Mouse (Mus musculus) left cerebral cortex, postnatal 36 days (tissue): Measurements from ENCODE around the gene Fam213b. TPM values are rescaled to one million over a fixed set of nuclear protein-coding genes. Genes with fewer than 3 reads are reported as not detected.

ENCODE experiments used
- DNase-seq, 2 experiments: peaks; one replicate each; pipeline ENCODE4 v3.0.0; 2021 to 2022; ENCODE audit warnings: low spot score in 2 of 2, mixed read lengths in 1 of 2
- intact Hi-C: fragments of 180-260 bp; cut with DNase I; formaldehyde crosslinking; loops from one replicate; pipeline ENCODE4 v1.15.1; 2025
- total RNA-seq, 2 experiments: library from RNA; stranded (reverse); gene quantifications; 2 replicates each; pipeline ENCODE4 v1.2.3; 2021

The Fam213b gene
- total RNA-seq, result 10 to 100 TPM; 51.1 to 68.5 TPM

DNA sequence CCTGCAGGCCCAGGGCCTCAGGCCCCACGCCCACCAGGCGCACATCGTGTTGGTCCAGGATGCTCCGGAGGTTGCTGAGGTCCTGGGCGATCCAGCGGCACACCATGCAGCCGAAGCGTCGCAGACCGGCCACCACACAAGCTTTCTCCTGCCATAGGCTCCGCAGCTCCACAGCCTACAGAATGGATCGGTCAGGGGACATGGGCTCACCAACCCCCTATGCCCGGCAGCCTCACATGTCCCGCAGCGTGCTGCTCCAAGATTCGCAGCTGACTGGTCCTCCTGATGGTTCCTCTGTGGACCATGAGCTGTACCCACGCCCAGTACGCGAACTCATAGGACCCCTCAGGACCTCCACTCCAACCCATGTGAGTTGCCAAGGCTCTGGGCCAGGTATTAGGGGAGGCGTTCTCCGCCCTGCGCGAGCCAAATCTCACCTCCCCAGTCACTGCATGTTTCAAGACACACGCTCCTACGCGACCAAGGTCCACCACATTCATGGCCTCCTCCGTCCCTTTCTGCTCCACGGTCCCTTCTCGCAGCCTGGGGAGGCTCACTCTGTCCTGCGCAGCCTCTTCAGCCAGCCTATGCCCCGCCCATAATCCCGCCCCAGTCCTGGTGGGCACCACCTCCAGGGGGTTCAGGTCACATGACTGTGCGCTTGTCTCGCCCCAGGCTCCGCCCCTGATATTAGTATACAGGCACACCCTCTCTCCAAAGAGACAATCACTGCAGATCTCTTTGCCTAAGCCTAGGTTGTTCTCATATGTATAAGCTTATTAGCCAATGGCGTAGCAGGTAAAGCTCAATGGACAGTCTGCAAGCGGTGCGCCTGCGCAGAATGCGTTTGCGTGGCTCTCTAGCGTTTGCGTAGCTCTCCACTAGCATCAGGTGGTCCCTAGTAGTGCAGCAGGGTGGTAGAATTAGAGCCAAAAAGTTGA is at the start of gene Fam213b:
Gene Fam213b, minus strand, starts transcription at position 630 of the 941 bp plus-strand sequence.
- intact Hi-C loops, result no loop called here
- peak; percentile 67 to 71 for DNase-seq

DNA sequence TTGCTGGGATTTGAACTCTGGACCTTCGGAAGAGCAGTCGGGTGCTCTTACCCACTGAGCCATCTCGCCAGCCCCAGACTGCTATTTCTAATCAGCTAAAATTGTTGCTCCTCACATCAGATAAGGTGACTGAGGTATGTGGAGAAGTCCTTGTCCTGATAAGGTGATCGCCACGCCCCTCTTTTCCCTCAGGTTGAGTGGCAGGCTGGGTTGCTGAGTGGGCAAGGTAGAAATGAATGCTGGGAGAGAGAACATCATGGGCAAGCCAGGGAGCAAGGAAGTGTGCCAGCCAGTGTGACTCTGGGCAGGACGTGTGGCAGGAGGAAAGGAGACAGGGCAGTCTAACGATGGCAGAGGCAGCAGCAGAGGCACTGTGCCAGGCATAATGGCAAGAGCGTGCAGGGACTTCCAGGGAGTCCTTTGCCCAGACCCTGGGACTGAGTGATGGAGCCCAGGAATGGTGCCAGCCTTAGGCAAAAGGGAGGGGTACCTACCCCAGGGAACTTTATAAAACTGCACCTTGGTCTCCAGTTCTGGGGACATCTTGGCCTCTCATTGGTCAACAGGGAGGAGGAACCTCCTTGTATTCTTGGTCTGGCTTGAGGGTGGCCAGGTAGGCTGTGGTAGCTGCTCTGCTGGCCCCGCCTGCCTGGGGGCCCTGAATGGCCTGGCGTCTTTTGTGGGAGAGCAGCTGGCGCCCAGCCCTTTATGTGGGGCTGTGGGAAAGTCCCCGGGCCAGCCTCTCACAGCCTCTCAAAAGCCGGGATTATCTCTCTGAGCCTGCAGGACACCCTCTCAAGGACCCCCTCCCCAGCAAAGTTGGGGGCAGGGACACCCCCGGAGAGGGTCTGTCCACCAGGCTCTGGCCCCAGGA is 49.4 kb upstream of the Fam213b start:
- no peak for DNase-seq
- intact Hi-C loops, result loop anchor here (1.0 kb wide), 1 partner anchor 12 kb away; the partner anchor contains the start of gene Hes5

DNA sequence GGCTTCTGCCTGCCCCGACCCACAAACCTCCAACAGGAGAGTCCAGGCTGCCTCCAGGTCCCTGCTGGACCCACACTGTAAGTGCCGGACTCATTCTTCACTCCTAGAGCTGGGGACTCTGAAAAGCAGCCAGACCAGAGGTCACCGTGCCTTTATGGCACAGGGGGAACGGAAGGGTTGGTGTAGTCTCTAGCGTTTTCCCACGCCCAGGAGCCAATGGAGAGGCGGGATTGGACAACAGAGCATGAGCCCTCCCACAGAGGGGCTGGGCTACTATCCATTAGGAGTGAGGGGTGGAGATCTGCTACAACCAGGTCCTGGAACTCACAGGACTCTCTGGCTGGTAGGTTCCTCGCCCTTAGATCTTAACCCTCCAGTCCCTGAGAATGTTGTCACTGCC is 47.4 kb upstream of the Fam213b start:
- intact Hi-C loops, result no loop called here
- peak in 1 of 2 experiments; percentile 41 for DNase-seq

DNA sequence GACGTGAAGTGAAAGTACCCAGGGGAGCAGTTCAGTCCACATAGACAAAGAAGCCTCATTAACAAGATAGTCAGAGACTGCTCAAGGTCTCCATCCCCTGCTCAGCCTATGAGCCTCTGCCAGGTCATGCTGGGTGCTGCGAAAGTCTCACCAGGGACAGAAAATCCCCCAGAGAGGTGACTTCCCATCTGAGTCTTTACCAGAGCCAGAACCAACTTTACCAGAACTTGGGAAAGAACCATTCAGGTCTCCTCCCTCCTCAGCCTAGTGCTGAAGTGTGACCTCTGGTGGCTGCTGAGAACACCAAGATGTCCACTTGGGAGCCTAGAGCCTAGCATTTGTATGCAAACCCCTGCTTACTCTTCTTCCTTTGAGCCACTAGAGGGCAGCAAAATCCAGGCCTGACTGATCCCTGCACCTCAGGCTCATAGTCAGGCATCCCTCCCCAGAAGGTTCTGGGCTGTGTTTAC is 45.2 kb upstream of the Fam213b start:
- intact Hi-C loops, result loop anchor here (1.0 to 5.0 kb wide), 2 partner anchors 20 to 67 kb away; partner anchors contain the start of gene Pank4
- DNase-seq, result peak; percentile 66 to 69

DNA sequence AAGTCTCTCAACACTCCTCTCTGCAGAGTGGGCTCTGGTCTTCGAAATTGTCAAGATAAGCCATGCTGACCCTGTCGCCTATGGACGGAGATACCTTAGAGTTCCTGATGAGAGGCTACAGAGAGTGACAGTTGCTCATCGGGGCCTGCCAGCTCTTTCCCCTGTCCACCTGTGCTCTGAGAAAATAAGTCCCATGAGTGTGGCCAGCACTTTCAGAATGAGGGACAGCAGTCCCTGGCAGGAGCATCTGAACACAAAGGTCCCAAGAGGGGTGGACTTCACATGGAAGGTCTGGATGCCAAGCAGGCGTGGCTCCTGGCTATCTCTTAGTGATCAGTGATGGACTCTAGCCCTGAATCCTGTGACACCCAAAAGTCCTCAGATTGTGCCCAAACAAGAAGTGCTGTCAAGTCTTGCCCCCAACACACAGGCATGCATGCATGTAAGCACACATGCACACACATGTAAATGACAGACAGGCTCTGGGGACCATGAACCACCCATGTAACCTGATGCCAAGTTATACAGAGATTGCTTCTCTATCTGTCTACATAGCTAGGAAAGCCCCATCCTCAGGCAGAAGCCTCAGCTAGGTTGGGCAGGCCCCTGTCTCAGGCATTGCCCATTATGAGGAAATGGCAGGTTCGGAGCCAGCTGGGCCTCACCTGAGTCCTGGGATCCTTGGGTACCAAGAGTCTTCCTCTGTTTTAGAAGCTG is 44.5 kb upstream of the Fam213b start:
- intact Hi-C loops, result loop anchor here (1.0 to 5.0 kb wide), 2 partner anchors 21 to 66 kb away; partner anchors contain the start of gene Pank4
- no peak for DNase-seq

DNA sequence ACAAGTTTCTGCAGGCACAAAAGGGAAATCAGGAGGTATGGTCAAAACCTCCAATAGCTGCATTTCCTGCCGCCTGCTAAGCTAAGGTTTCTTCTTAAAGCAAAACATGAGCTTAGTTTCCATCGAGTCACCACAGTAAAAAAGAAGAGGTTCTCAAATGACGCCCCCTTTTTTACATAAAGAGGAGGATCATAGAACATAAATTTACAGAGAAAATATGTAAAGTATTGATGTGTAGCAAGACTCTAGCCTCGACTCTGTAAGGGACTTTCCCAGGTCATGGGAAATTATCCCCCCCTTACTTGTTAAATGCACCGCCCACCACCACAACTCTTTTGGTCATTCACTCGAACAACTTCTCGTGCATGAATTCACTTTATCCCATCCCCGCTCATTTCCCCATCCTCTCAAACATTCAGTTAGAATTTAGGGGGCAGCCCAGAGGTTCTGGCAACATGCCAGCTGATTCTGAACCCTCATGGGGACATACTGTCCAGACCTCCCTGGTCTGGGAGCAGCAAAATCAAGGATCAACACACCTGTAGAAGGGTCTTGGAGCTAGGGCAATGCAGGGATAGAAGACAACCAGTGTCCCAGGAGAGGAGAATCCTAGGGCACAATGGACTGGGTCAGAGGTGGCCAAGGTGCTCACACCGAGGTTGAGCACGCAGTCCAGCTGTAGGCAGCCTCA is 43.8 kb upstream of the Fam213b start:
- no peak for DNase-seq
- intact Hi-C loops, result loop anchor here (5.0 kb wide), 1 partner anchor 65 kb away; no protein-coding TSS in a partner anchor

DNA sequence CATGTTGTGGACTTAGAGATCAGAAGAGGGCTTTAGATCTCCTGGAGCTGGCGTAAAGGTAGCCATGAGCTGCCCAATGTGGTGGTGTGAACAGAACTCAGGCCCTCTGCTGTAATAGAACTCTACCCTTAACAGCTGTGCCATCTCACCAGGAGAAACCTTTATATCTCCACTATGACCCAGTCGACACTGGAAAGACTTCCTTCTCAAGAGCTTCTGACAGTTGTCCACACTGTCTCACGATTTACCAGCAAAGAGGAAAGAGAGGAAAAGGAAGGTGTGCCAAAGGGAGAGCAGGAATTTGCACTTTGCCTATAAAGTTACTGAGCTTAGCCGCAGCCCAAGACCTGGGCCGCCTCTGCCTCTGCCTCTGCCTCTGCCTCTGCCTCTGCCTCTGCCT is 42.9 kb upstream of the Fam213b start:
- intact Hi-C loops, result loop anchor here (5.0 kb wide), 1 partner anchor 65 kb away; no protein-coding TSS in a partner anchor
- DNase-seq, result no peak

DNA sequence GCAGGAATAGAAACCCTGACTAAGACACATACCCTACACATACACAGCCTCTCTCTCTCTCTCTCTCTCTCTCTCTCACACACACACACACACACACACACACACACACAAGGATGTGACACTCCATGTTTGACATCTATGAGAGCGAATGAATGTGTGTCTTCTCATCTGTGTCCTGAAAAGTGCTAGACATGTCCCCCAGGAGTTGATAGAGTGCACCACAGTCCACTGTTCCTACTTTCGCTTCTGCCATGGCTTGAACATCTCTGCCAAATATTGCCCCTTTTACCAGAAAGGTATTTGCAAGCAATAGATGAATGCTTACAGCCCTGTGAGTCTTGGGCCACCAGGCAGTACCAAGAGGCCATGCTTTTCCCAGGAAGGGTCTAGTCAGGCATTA is 41.2 kb upstream of the Fam213b start:
- intact Hi-C loops, result loop anchor here (5.0 kb wide), 1 partner anchor 63 kb away; no protein-coding TSS in a partner anchor
- no peak for DNase-seq

DNA sequence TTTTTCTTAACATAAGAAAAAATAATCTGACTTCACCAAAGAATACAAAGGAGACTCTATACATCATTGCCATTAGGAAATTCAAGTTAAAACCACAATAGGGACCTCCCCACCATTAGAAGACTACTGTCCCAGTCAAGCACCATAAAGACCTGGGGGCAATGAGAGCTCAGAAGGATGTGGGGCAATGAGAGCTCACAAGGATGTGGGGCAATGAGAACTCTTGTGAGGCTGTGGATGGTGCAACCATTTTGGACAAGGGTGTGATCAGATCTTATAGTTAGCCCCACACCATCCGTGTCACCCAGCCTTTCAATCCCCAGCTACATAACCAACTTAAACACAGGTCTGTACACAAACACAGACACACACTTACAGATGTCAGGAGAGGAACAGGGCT is 38.8 kb upstream of the Fam213b start:
- intact Hi-C loops, result no loop called here
- DNase-seq, result no peak

DNA sequence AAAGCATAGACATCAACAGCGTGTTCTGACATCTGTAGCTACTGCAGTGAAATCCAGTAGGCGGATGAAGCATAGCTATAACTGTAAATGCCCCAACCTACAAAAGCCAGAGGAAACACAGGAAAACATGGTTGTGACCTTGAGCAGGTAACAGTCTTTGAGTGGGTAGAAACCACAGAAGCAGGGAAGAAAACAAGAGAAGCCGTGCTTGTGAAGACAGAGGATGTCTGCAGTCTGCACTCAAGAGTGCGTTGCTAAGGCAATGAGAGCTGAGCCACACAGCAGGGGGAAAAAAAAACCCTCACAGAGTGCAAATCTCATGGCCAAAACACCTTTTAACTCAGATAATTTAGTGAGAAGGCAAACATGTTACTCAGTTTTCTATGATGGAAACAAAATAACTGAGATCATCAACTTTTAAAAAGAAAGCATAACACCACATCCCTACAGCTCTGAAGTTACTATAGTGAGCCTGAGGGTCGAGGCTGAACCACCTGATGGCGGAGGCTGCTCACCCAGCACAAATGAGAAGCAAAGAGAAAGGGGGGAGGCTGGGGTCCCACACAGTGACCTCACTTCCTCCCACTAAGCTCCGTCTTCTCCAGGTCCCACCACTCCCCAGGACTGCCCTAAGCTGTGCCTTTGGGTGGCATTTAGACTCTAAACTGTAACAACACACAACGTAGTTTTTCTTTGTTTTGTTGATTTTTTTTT is 37.8 kb upstream of the Fam213b start:
- intact Hi-C loops, result no loop called here
- DNase-seq, result no peak

DNA sequence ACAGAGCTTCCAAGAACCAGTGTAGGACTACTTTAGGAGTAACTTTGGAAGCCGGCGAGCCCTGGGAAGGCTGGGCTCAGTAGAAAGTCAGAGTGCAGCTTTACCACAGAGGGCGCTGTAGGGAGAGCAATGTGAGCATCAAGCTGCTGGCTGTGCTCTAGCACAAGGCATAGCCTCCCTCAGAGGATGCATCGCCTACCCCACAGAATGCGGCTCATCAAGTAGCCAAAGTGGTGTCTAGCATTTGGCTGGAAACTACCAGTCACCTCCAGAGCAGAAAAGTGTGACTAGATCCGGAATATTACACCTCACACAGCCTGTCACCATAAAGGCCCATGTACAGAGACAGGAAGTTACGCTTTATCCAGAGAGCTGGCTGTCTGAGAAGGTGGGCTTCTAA is 36.9 kb upstream of the Fam213b start:
- intact Hi-C loops, result no loop called here
- DNase-seq, result no peak

DNA sequence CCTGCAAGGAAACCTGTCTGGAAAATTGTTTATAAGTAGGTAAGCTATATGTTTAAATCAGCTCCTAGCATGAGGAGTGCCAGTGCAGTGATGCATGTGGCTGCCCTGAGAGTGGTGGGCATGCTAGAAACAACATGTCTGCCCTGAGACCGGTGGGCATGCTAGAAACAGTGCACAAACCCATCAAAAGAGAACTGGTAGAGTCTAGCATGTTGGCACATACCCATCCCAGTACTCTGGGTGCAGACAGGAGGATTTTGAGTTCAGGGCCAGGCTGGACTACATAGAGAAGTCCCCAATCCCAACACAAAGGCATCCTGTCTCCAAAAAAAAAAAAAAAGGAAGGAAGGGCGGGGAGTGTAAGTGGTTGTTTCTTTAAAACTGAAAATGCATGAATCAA is 35.9 kb upstream of the Fam213b start:
- intact Hi-C loops, result no loop called here
- DNase-seq, result no peak

DNA sequence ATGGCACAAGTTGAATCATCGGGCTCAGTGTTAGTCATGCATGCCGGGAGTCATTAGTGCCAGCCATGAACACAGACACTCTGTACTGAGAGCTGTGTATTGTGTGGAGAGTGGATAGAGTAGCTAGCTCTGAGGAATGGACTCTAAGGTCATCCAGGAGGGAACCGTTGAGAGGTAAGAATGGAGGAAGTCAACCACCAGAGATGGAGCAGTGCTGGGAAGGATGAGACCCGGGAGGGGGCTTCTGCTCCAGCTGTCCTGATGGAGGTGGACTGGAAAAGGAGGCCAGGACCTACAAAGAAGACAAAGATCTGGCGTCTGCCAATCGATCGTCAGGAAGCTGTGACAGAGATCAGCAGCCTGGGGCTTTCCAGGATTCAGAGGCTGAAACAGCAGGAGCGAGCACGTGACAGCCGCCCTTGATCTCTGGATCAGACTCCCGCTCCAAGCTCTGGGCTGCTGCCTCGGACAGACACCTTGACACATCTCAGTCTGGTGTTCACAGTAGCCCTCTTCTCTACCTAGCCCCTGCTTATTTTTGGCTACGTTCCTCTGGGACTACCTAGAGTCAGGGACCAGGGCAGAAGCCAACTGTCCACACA is 34.5 kb upstream of the Fam213b start:
- intact Hi-C loops, result no loop called here
- no peak for DNase-seq

DNA sequence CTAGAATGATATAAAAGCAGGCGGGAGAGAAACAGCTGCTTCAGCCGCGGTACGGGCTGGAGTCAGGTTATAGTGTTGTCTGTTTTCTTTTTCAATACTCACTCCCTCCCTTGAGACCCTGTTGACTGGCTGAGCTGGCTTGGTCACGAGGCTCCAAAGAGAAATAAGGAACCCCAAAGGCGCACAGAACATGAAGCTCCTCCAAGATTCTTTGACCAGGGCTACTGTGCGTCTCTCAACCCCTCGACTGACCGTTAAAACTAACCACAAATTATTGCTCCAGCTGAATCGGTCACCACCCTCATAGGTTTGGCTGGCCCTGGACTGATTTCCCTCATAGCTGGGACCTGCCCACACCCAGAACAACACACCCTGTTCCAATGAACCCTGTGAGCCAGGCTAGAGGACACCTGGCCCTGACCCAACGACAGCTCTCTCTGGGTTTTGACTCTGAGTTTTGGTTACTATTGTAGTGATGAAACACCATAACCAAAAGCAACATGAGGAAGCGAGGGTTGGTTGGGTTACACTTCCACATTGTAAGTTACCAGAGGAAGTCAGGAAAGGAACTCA is 30.2 kb upstream of the Fam213b start:
- intact Hi-C loops, result no loop called here
- DNase-seq, result no peak

DNA sequence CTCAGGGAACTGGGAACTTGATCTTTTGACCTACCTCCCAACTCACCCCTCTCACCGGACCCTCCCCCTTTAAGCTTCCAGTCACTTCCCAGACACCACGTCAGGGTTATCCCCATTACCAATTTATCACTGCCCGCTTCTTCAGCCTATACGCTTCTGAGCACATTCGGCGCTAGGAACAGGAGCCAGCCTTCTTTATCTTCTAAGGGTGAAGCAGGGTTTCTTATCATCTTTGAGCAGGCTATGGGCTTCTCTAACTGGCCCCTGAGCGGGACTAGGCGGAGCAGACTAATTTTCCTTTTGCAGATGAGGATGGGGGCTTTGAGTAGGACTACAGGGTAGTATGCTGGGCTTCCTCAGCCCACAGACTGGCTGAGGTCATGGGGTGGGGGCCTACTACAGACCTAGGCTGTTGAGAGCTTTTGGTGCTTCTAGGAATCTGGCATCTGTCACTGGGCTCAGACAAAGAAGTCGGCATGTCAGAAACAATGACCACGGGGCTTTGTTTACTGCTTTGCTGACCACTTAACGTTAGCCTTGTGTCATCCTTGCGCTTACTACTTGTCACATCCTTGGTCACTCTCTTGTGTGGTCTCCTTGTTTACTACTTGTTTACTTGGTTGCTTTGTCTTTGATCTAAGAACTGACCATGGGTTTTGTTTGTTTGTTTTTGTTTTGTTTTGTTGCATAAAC is 29.6 kb upstream of the Fam213b start, which contains the start of gene Tnfrsf14:
Gene Tnfrsf14, minus strand, starts transcription at position 169 of the 693 bp plus-strand sequence.
- intact Hi-C loops, result no loop called here
- DNase-seq, result no peak

DNA sequence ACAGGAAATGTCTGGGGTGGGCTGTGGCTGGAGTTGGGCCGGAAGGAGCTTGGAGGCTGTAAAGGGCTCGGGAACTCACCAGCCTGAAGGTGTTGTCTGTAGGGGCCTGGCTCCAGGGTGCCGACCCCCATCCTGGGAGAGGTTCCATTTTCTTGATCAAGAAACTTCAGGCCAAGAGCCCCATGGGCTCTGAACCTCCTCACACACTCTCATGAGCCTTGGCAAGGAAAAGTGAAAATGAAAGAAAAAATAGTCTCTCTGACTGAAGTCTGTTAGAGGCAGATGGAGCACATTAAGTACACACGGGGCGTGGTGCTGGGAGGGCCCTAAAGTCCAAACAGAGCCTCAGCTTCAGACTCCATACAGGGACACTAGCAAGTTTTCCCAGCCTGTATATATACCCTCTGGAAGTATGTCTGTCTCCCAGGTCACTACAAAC is 29.0 kb upstream of the Fam213b start:
- intact Hi-C loops, result no loop called here
- no peak for DNase-seq
